Mouse (Mus musculus) heart, adult 2 months (tissue): ENCODE measurements around the gene Tia1. TPM values are rescaled to one million over a fixed set of nuclear protein-coding genes. Genes with fewer than 3 reads are reported as not detected.

ENCODE experiments used
- DNase-seq, 2 experiments: peaks; one replicate each; pipeline ENCODE4 v3.0.0; 2021
- H3K27ac ChIP-seq: fragments of 200-600 bp; 2 replicates; pipeline ENCODE4 v1.8.1; 2022
- H3K27me3 ChIP-seq: fragments of 200-500 bp; 2 replicates; pipeline ENCODE4 v1.6.1; 2012; ENCODE audit warnings: mild to moderate bottlenecking, low read length, inconsistent platforms, mixed read lengths; ENCODE audit not compliant: control insufficient read depth, insufficient read depth
- H3K36me3 ChIP-seq: fragments of 200-500 bp; 2 replicates; pipeline ENCODE4 v1.6.1; 2012; ENCODE audit warnings: low read length, inconsistent platforms; ENCODE audit not compliant: control insufficient read depth, insufficient read depth
- H3K4me1 ChIP-seq: fragments of 200-500 bp; 2 replicates; pipeline ENCODE4 v1.6.1; 2011; ENCODE audit warnings: low read length; ENCODE audit not compliant: control insufficient read depth, insufficient read depth
- H3K4me3 ChIP-seq: fragments of 200-600 bp; 2 replicates; pipeline ENCODE4 v1.8.1; 2022
- H3K79me2 ChIP-seq: fragments of 200-500 bp; replicated peaks from 2 replicates; pipeline ENCODE4 v1.6.1; 2012; ENCODE audit warnings: mild to moderate bottlenecking, inconsistent platforms, low read length, moderate library complexity, mixed read lengths; ENCODE audit not compliant: control insufficient read depth, insufficient read depth
- H3K9ac ChIP-seq: fragments of 200-500 bp; 2 replicates; pipeline ENCODE4 v1.6.1; 2012; ENCODE audit warnings: low read depth, mild to moderate bottlenecking, control low read depth, inconsistent platforms, low read length, mixed read lengths
- CTCF ChIP-seq: fragments of 200-600 bp; IDR thresholded peaks from 2 replicates; pipeline ENCODE4 v1.8.1; 2022; ENCODE audit warnings: antibody characterized with exemption, mild to moderate bottlenecking, moderate library complexity
- EP300 ChIP-seq: fragments of 200-500 bp; IDR thresholded peaks from 2 replicates; pipeline ENCODE4 v1.6.1; 2011; ENCODE audit warnings: low read depth, low read length, control low read depth; ENCODE audit not compliant: insufficient read depth
- POLR2A ChIP-seq: fragments of 200-500 bp; IDR thresholded peaks from 2 replicates; pipeline ENCODE4 v1.6.1; 2011; ENCODE audit warnings: mild to moderate bottlenecking, low read depth, low read length, control low read depth; ENCODE audit not compliant: insufficient read depth
- WGBS: fragments of 180-500 bp; shearing (Covaris S2); methylation state at CpG from one replicate; pipeline ENCODE4 v1.1.7; 2018; 5-methylcytosine and 5-hydroxymethylcytosine counted together
- intact Hi-C: fragments of 180-260 bp; cut with DNase I; formaldehyde crosslinking; loops from one replicate; pipeline ENCODE4 v1.15.1; 2025
- polyA plus RNA-seq: library from polyadenylated mRNA; depleted of rRNA; stranded (reverse); fragments of >200 nt; gene quantifications from 2 replicates; pipeline ENCODE4 v1.2.3, GENCODE M21; 2012
- total RNA-seq, 2 experiments: library from RNA; stranded (reverse); gene quantifications; 2 replicates each; pipeline ENCODE4 v1.2.3; 2021

Gene Tia1
- total and polyA plus RNA-seq, 3 experiments: 13.1 to 23.7 (median 22.4) TPM

GRCm38 (mm10) chr6:86471317-86471716 is 67.3 kb downstream of the Tia1 start:
- Histone ChIP-seq H3K27me3 (no peaks in the 10 kb centered on the region), H3K9ac (no peak overlapping the region; the same call in 1 of the 2 replicates), H3K79me2 (no peaks in the 10 kb centered on the region), H3K27ac (peak overlapping the region; percentile 98), H3K4me3 (peak overlapping the region; percentile 54), H3K4me1 (peaks cover 22% of the 10 kb centered on the region), H3K36me3 (no peaks in the 10 kb centered on the region; the same call in 1 of the 2 replicates)
- no peak for TF ChIP-seq EP300
- TF ChIP-seq POLR2A: no peak
- TF ChIP-seq CTCF: no peak
- no peak for DNase-seq
- intact Hi-C loops: loop anchor here (2.0 kb wide), 2 partner anchors 33 to 199 kb away; partner anchors contain the start of gene C87436
- 72% methylated on average over 3 of the region's 3 CpGs for WGBS

GRCm38 (mm10) chr6:86471760-86472099 is 67.7 kb downstream of the Tia1 start:
- no peaks in the 10 kb centered on the region for H3K79me2 ChIP-seq
- peak overlapping the region; percentile 98 for H3K27ac ChIP-seq
- no peak for DNase-seq
- peak overlapping the region; percentile 60 for H3K9ac ChIP-seq
- peak overlapping the region; percentile 54 for H3K4me3 ChIP-seq
- H3K27me3 ChIP-seq: no peaks in the 10 kb centered on the region
- TF ChIP-seq EP300 (no peak), POLR2A (no peak), CTCF (no peak)
- peaks cover 24% of the 10 kb centered on the region for H3K4me1 ChIP-seq
- 8% methylated on average over 9 of the region's 9 CpGs for WGBS
- no peaks in the 10 kb centered on the region; the same call in 1 of the 2 replicates for H3K36me3 ChIP-seq
- intact Hi-C loops: loop anchor here (1.0 to 2.0 kb wide), 4 partner anchors 23 to 199 kb away; partner anchors contain the start of gene C87436

- peaks cover 2% of the 10 kb centered on the region; the same call in 1 of the 2 replicates for H3K36me3 ChIP-seq
- TF ChIP-seq POLR2A: peak; percentile 97
- no peak; the same call in 1 of the 2 replicates for TF ChIP-seq CTCF
- peak; percentile 99 for TF ChIP-seq EP300
- peak overlapping the region; percentile 59 for H3K4me3 ChIP-seq
- DNase-seq: peak; percentile 100
- under 1% methylated on average over 56 of the region's 56 CpGs for WGBS
- no peaks in the 10 kb centered on the region for H3K79me2 ChIP-seq
- intact Hi-C loops: loop anchor here (1.0 kb wide), 2 partner anchors 22 to 55 kb away; no protein-coding TSS in a partner anchor
- H3K27me3 ChIP-seq: no peaks in the 10 kb centered on the region
- H3K27ac ChIP-seq: peak overlapping the region; percentile 98
- peaks cover 28% of the 10 kb centered on the region for H3K4me1 ChIP-seq
- H3K9ac ChIP-seq: peak overlapping the region; percentile 70
Observed at GRCm38 (mm10) chr6:86472100-86472955, 68.3 kb downstream of the Tia1 start.

- no peaks in the 10 kb centered on the region for H3K79me2 ChIP-seq
- peak overlapping the region; percentile 70 for H3K9ac ChIP-seq
- H3K4me3 ChIP-seq: peak overlapping the region; percentile 59
- TF ChIP-seq CTCF (peak; percentile 20), EP300 (no peak)
- peak overlapping the region; percentile 98 for H3K27ac ChIP-seq
- H3K36me3 ChIP-seq: peaks cover 3% of the 10 kb centered on the region; the same call in 1 of the 2 replicates
- intact Hi-C loops: no loop called here
- no peaks in the 10 kb centered on the region for H3K27me3 ChIP-seq
- peaks cover 33% of the 10 kb centered on the region for H3K4me1 ChIP-seq
- WGBS: 72% methylated on average over 7 of the region's 7 CpGs
- DNase-seq: peak; percentile 32 to 54
Observed at GRCm38 (mm10) chr6:86473077-86473476, 69.1 kb downstream of the Tia1 start.

GRCm38 (mm10) chr6:86474072-86474471 is 70.1 kb downstream of the Tia1 start:
- Histone ChIP-seq H3K9ac (no peak overlapping the region), H3K36me3 (peaks cover 3% of the 10 kb centered on the region; the same call in 1 of the 2 replicates), H3K4me1 (peaks cover 41% of the 10 kb centered on the region), H3K27ac (peak overlapping the region; percentile 96; the same call in 1 of the 2 replicates), H3K4me3 (no peak overlapping the region), H3K27me3 (no peaks in the 10 kb centered on the region), H3K79me2 (no peaks in the 10 kb centered on the region)
- no peak for DNase-seq
- WGBS: 93% methylated on average over 5 of the region's 5 CpGs
- intact Hi-C loops: no loop called here
- TF ChIP-seq EP300: no peak
- no peak for TF ChIP-seq POLR2A
- TF ChIP-seq CTCF: no peak
